Mouse (Mus musculus): ENCODE data around the gene Dhx37. TPM values are rescaled to one million over a fixed set of nuclear protein-coding genes. Genes with fewer than 3 reads are reported as not detected.

Gene Dhx37
- polyA plus RNA-seq, 1 experiment from 2014 or later: 10.4 TPM

DNA sequence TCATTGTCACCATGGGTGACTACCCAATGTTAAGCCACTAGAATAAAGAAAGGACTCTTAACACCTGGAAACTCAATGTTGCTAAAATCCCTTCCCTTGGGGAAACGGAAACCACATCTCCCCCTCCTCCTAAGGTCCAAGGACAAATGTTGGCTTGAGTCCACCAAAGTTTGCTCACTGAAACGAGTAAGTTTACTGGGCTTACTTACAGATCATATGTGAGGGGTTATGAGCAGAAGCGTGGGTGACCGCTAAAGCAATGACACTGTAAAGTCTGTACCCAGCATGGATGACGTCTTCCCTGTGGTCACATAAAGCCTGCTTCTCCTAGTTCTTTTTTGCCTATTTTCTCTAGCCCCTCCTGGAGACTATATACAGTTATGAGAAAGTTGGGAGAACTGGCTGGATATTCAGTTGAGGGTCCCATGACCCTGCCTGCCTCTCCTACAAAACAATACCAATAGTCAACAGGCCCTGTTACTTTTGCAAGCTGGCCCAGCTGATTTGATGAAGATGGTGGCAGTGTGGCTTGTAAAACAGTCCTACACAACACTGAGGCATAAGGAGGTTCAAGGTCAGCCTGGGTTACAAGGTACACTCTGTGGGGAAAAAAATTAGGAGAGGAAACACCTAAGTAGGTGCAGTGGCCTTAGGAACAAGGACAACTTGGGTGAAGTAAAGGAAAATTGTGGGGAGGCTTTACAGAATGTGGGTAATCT, 51.8 kb downstream of the Dhx37 start:
- no peak for ATAC-seq (ENCODE audit: low FRiP score)
- Histone ChIP-seq H3K36me3 (peaks cover 21% of the 10 kb centered on the region), H3K9me3 (no peaks in the 10 kb centered on the region), H3K27ac (no peak overlapping the region), H3K9ac (no peak overlapping the region), H3K4me3 (no peak overlapping the region), H3K27me3 (no peaks in the 10 kb centered on the region), H3K4me2 (no peak overlapping the region), H3K4me1 (replicated peaks) (peaks cover 22% of the 10 kb centered on the region)
- WGBS: 79% methylated on average over 5 of the region's 5 CpGs

DNA sequence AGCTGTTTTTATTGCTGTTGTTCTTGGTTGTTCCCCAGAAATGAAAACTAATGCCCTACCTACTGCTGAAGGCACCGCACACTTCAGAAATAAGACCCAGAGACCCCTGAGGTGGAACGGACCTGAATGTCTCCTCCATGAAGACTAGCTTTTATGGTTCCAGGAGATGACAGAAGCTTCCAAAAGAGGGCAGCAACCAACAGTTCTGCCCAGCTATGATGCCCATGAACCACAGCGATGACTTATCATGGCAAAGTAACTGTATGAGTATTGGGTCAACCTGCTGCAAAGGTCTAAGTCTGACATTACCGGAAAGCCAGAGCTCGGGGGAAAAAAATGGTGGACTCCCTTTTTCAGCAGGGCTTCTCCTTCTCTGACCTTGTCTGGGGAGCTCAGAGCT, 55.0 kb downstream of the Dhx37 start:
- Histone ChIP-seq H3K9me3 (no peaks in the 10 kb centered on the region), H3K36me3 (peaks cover 3% of the 10 kb centered on the region; the same call in 1 of the 2 replicates), H3K9ac (no peak overlapping the region), H3K4me2 (no peak overlapping the region), H3K27me3 (no peaks in the 10 kb centered on the region), H3K4me3 (no peak overlapping the region), H3K4me1 (replicated peaks) (no peaks in the 10 kb centered on the region; the same call in 1 of the 2 replicates), H3K27ac (no peak overlapping the region)
- ATAC-seq (ENCODE audit: low FRiP score): no peak
- WGBS: 87% methylated on average over 5 of the region's 5 CpGs

DNA sequence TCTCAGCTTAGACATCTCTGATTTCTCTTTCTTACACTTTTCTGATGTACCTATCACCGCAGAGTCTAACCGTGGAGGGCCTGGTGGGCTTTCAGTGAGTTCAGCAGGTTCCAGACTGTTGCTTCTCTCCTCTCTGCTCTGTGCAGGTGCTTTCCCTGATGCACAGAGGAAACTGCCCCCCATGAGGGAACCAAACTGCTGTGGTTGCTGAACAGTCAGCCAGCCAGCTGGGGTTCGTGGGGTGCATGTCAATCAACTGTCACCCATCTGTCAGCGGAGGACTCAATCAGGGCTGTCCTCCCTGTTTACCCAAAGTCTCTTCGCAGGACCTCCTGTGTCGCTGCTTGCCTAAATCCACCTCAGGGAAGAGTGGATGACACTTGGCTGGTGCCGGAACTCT, 56.7 kb downstream of the Dhx37 start:
- Histone ChIP-seq H3K4me2 (no peak overlapping the region), H3K9me3 (no peaks in the 10 kb centered on the region), H3K9ac (no peak overlapping the region), H3K4me1 (replicated peaks) (no peaks in the 10 kb centered on the region), H3K27ac (no peak overlapping the region), H3K36me3 (no peaks in the 10 kb centered on the region), H3K27me3 (no peaks in the 10 kb centered on the region), H3K4me3 (no peak overlapping the region)
- ATAC-seq (ENCODE audit: low FRiP score): no peak
- WGBS: 74% methylated on average over 7 of the region's 7 CpGs

DNA sequence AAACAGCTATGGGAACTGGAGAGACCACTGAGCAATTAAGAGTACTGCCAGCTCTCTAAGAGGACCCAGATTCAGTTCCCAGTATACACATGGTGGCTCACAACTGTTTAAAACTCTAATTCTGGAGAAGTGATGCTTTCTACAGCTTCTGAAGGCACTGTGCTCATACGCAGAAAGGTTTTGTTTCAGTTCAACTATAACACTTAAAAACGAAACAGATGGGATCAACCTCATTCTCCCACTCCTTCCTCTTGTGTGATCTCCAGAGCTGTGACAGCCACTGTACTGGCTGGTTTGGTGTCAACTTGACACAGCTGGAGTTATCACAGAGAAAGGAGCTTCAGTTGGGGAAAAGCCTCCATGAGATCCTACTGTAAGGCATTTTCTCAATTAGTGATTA, 58.0 kb downstream of the Dhx37 start:
- Histone ChIP-seq H3K4me3 (no peak overlapping the region), H3K27ac (no peak overlapping the region), H3K27me3 (no peaks in the 10 kb centered on the region), H3K4me1 (replicated peaks) (no peaks in the 10 kb centered on the region), H3K36me3 (no peaks in the 10 kb centered on the region), H3K9me3 (no peaks in the 10 kb centered on the region), H3K9ac (no peak overlapping the region), H3K4me2 (no peak overlapping the region)
- 91% methylated on average over 2 of the region's 2 CpGs for WGBS
- no peak for ATAC-seq (ENCODE audit: low FRiP score)

DNA sequence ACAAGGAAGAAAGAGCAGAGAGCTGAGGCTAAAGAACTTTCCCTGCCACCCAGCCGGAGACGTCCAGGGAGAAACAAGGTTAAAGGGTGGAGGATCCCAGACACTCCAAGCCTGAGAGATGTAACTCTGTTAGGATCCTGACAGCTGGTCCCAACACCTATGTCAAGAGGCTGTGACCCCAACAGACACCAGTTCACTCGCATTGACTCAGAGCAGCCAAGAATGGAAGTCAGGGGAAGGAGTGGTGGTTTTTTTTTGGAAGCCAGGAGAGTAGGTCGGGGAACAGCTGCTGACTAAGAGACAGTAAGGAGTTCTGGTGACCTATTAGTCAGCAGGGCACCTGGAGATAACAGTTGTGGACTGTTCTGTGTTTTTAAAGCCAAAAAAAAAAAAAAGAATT, 61.9 kb downstream of the Dhx37 start:
- Histone ChIP-seq H3K9ac (no peak overlapping the region), H3K27me3 (no peaks in the 10 kb centered on the region), H3K4me3 (no peak overlapping the region), H3K9me3 (no peaks in the 10 kb centered on the region), H3K4me2 (no peak overlapping the region), H3K27ac (no peak overlapping the region), H3K4me1 (replicated peaks) (no peaks in the 10 kb centered on the region), H3K36me3 (no peaks in the 10 kb centered on the region)
- ATAC-seq (ENCODE audit: low FRiP score): no peak
- 90% methylated on average over 4 of the region's 4 CpGs for WGBS

DNA sequence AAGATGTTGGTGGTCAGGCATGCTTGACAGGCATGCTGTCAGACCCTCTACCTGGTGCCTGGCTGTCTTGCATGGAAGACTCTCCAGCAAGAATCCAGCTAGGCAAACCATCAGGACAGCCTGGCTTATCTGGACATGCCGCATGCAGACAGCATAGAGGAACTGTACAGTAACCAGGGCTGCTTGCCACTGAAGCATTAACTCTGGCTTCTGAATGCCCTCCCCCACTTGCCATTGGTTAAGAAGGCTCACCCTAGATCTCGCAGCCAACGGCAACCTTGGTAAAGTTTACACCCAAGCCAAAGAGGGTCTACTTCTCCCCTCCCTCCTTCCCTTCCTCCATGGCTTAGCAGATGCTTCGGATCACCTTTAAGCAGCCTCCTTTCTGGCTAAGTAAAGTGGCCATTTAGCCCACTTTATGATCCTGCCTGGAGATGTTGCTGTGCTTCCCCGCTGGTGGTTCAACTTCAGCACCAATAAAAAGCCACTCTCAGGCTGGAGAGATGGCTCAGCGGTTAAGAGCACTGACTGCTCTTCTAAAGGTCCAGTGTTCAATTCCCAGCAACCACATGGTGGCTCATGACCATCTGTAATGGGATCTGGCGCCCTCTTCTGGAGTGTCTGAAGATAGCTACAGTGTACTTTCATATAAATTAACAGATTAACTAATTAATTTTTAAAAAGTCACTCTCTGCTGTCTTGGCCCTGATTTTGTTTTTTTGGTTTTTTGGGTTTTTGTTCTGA, 62.8 kb downstream of the Dhx37 start:
- Histone ChIP-seq H3K9me3 (no peaks in the 10 kb centered on the region), H3K36me3 (no peaks in the 10 kb centered on the region), H3K4me3 (no peak overlapping the region), H3K27ac (no peak overlapping the region), H3K4me1 (replicated peaks) (no peaks in the 10 kb centered on the region), H3K9ac (no peak overlapping the region), H3K4me2 (no peak overlapping the region), H3K27me3 (no peaks in the 10 kb centered on the region)
- ATAC-seq (ENCODE audit: low FRiP score): no peak
- 80% methylated on average over 7 of the region's 7 CpGs for WGBS

DNA sequence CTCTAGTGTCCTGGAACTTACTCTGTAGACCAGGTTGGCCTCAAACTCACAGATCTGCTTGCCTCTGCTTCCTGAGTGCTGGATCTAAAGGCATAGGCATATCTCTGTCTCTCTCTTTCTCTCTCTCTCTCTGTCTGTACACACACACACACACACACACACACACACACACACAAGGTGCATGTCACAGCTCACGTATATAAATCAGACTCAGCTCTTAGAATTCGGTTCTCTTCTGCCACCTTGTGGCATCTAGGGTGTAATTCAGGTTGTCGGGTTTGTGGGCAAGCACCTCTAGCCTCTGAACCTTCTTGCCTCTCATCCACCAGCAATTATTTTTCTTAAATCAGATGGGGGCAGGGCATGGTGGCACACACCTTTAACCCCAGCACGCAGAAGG, 65.4 kb downstream of the Dhx37 start:
- ATAC-seq (ENCODE audit: low FRiP score): no peak

DNA sequence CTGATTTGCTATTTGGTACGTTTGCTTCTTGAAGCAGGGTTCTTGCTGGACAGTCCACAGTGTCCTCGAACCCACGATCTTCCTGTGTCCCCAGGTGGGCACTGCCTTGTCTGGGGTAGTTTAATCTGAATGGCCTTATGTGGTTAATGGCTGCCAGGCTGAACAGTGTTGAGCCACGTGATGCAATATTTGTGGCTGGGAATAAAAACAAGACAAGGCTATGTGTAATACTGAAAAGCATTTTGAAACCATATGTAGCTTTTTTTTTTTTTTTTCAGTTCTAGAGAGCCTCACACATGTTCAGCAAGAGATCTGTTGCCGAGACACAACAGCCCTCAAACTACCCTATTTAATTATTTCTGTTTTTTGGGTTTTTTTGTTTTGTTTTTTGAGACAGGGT, 65.8 kb downstream of the Dhx37 start:
- Histone ChIP-seq H3K9ac (no peak overlapping the region), H3K27ac (no peak overlapping the region), H3K4me3 (no peak overlapping the region), H3K9me3 (no peaks in the 10 kb centered on the region), H3K4me2 (no peak overlapping the region), H3K36me3 (no peaks in the 10 kb centered on the region), H3K27me3 (no peaks in the 10 kb centered on the region), H3K4me1 (replicated peaks) (no peaks in the 10 kb centered on the region)
- no peak for ATAC-seq (ENCODE audit: low FRiP score)
- WGBS: 66% methylated on average over 5 of the region's 5 CpGs

More for the DNA sequence above, 65.4 kb downstream of the Dhx37 start:
- H3K27ac ChIP-seq: no peak overlapping the region
- no peak overlapping the region for H3K9ac ChIP-seq
- H3K36me3 ChIP-seq: no peaks in the 10 kb centered on the region
- H3K4me1 ChIP-seq (replicated peaks): no peaks in the 10 kb centered on the region
- H3K27me3 ChIP-seq: no peaks in the 10 kb centered on the region
- no peak overlapping the region for H3K4me2 ChIP-seq
- H3K9me3 ChIP-seq: no peaks in the 10 kb centered on the region
- no peak overlapping the region for H3K4me3 ChIP-seq
- under 1% methylated on average over 4 of the region's 4 CpGs for WGBS

DNA sequence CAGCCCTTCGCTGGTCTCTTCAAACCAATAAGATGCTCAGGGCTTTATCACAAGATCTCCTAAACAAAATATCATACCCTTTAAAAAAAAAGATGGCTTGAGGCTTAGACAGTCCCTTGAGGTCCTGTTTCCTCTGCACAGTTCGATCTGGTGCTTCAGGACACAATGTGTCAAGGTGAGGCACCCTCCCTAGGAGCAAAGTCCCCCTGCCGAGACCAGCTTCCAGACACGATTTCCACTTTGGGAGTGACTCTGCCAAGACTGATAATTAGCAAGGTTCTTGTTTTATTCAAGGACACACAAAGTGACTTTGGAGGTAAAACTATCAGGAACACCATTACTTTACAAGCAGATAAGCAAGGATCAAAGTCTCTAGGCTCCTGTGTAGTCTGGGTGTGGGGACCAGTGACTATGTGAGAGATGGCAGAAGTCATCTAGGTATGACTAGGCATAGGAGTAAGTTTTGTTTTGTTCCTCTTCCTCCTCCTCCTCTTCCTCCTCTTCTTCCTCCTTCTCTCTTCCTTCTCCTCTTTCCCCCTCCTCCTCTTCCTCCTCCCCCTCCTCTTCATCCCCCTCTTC, 69.0 kb downstream of the Dhx37 start:
- no peaks in the 10 kb centered on the region for H3K27me3 ChIP-seq
- no peak overlapping the region for H3K27ac ChIP-seq
- no peaks in the 10 kb centered on the region for H3K9me3 ChIP-seq
- no peak overlapping the region for H3K4me3 ChIP-seq
- ATAC-seq (ENCODE audit: low FRiP score): no peak
- H3K9ac ChIP-seq: no peak overlapping the region
- H3K4me1 ChIP-seq (replicated peaks): no peaks in the 10 kb centered on the region
- 77% methylated on average over 4 of the region's 4 CpGs for whole genome bisulfite sequencing
- no peaks in the 10 kb centered on the region for H3K36me3 ChIP-seq
- H3K4me2 ChIP-seq: no peak overlapping the region

DNA sequence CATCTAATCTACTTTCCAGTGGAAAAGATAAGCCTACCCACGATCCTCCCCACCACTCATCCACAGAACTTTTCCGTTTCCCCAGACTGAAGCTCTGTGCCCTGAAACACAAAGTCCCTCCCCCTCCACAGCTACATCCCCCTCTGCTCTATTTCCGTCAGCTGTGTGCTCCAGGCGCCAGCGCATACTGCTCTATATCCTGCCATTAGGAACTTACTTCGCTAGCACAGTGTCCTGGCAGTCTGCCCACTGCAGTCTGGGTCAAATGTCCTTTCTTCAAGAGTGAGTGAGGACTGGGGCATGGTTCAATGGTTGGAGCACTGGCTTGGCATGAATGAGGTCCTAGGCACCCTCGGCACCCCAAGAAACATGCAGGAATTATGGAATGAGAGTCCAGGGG, 70.0 kb downstream of the Dhx37 start:
- H3K36me3 ChIP-seq: no peaks in the 10 kb centered on the region
- no peak overlapping the region for H3K4me3 ChIP-seq
- no peaks in the 10 kb centered on the region for H3K4me1 ChIP-seq (replicated peaks)
- no peak overlapping the region for H3K4me2 ChIP-seq
- ATAC-seq (ENCODE audit: low FRiP score): no peak
- H3K27ac ChIP-seq: no peak overlapping the region
- H3K9me3 ChIP-seq: no peaks in the 10 kb centered on the region
- 85% methylated on average over 7 of the region's 7 CpGs for WGBS
- H3K9ac ChIP-seq: no peak overlapping the region
- no peaks in the 10 kb centered on the region for H3K27me3 ChIP-seq
